Mouse (Mus musculus) adrenal gland (tissue): ENCODE measurements around the gene Tpd52l2.

ENCODE experiments used
- intact Hi-C: fragments of 180-260 bp; cut with DNase I; formaldehyde crosslinking; loops from one replicate; pipeline ENCODE4 v1.15.1; 2025

Tpd52l2 gene

DNA sequence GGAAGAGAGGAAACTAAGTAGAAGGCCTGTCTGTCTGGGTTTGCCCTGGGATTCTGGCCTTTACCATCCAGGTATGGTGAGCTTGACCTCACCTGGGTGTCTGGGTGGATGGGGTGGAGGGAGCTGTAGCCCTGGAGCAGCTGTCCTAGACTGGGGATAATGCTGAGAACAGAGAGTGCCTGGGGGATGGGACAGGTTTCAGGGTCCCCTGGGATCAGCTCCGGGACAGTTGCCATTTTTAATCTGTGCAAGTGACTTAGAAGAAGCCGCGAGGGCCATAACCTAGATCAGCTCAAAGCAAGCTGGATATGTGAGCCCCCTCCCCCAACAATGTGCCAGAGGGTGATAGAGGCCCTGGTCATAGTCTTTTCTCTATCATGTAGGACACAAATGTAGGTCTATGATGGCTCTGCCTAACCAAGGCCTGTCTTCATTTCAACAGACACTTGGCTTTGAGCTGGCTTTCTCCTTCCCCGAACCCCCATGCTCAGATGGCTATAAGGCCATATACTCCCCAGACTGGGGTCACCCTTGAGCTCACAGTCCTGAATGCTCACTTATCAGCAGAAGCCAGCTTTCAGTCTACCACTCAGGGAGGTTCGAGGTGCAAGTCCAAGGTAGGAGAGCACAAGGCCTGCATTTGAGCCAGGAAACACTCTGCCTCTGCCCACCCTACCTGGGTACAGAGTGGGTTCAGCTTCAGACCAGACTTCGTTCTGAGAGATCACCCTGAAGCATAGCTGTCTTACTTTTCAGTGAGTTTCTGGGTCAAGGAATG lies 12.3 kb upstream of the Tpd52l2 start:
- intact Hi-C loops, result loop anchor here (5.0 kb wide), 1 partner anchor 72 kb away; no protein-coding TSS in a partner anchor

DNA sequence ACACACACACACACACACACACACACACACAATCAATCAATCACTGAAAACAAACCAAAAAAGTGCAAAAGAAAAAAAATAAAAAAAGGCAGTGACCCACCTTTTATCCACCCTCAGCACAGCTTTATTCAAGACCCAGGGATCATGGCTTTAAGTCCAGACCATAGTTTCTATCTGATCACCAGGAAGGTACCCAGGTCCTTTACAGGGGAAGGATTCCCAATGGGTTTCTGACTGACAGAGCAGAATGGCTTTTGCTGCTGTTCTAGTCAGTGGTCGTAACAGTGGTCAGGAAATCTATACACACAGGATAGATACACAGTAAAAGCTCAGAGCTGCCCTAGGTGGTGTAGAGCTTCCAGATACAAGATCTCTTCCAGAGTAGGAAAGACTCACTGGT lies 11.2 kb upstream of the Tpd52l2 start:
- intact Hi-C loops, result no loop called here

DNA sequence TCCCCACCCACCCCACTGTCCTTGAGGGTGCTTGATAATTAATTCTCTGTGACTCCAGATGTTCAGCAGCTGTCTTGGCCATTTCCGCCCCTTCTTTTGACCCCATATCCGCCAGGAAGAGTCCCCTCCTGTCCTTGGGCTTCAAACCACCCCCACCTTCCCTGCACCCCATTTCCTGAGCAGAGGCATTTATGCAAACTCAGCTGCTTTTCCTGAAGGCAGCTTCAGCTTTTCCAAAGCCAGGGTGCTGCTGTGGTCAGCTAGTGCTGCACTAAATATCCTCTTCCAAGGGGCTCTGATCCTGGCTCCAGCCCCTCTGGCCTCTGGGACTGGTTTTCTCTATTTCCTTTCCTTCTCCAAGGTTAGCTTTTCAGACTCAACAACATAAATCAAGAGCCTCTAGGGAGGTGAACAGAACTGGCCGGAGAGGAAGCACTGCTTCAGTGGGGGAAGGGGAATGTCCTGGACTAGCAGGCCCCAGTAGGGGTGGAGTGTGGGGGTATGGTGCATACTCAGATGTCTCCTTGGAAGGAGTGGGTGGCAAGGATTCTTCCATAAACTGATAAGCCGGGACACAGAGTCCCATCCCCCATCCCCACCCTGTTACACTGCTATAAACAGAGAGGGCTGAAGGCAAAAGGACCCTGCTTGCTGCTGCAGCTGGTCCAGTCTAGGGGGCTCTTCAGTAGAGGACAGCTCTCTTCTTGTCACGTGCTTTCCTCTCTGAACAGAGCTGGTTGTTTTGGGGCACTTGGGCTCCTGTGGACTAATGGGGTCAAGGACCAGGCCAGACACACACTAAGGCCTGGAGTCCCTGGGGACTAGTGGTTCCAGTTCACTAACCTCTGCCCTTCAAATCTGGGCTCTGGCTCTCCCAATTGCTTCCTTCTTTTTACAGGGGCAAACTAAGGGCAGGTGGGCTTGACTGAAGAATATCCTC lies 9.3 kb upstream of the Tpd52l2 start:
- intact Hi-C loops, result no loop called here

- intact Hi-C loops, result loop anchor here (5.0 kb wide), 1 partner anchor 34 kb away; the partner anchor contains the start of gene Zbtb46
Measured at GRCm38 (mm10) chr2:181491432-181492205, 5.3 kb upstream of the Tpd52l2 start.

- intact Hi-C loops, result loop anchor here (5.0 kb wide), 1 partner anchor 35 kb away; the partner anchor contains the start of gene Zbtb46
Measured at GRCm38 (mm10) chr2:181492206-181492605, 4.7 kb upstream of the Tpd52l2 start.

GRCm38 (mm10) chr2:181493156-181493927 lies 3.6 kb upstream of the Tpd52l2 start, which contains the start of gene Abhd16b:
TSS of gene Abhd16b (plus strand) at chr2:181493206.
- intact Hi-C loops, result loop anchor here (5.0 kb wide), 1 partner anchor 36 kb away; the partner anchor contains the start of gene Zbtb46

DNA sequence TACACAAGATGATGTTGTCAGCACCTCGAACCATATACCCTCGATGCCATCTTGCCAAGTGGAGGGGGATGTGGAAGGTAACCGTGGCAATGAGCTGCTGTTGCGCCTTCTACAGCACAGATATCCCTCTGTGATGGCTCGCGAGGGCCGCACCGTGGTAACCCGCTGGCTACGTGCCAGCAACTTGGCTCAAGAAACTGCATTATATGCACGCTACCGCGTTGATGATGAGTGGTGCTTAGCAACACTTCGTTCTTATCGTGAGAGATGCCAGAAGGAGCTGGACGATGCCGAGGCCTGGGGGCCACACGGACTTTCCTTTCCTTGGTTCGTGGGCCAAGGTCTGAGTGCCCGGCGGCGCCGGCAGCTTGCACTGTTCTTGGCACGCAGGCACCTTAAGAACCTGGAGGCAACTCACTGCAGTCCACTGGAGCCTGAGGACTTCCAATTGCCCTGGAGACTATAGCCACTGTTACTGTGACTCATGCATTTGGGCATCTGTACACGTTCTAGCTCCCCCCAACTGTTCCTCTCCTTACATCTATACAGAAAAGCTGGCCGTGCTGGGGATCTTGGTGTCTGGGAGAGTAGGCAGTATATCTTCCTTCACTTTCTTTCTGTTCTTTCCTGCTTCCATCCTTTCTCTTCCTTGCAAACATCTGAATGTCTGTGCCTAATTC lies 2.5 kb upstream of the Tpd52l2 start:
- intact Hi-C loops, result loop anchor here (5.0 kb wide), 1 partner anchor 37 kb away; the partner anchor contains the start of gene Zbtb46

DNA sequence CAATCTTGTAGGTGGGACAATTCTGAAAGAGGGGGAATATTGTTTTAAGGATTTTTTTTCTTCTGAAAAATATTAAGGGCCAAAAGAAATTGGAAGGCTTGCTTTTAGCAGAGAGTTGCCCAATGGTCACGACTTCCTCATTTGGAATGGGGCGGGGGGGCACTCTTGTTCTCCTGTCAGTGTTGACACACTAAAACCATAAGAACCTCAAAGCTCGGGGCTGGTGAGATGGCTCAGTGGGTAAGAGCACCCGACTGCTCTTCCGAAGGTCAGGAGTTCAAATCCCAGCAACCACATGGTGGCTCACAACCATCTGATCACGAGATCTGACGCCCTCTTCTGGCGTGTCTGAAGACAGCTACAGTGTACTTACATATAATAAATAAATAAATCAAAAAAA lies 1.1 kb upstream of the Tpd52l2 start:
- intact Hi-C loops, result loop anchor here (5.0 kb wide), 2 partner anchors 84 to 104 kb away; no protein-coding TSS in a partner anchor

GRCm38 (mm10) chr2:181496281-181496680 lies 661 bp upstream of the Tpd52l2 start:
- intact Hi-C loops, result loop anchor here (5.0 kb wide), 2 partner anchors 84 to 104 kb away; no protein-coding TSS in a partner anchor

GRCm38 (mm10) chr2:181497548-181497875 lies 570 bp downstream of the Tpd52l2 start:
- intact Hi-C loops, result loop anchor here (5.0 kb wide), 2 partner anchors 85 to 105 kb away; no protein-coding TSS in a partner anchor

GRCm38 (mm10) chr2:181498644-181499043 lies 1.7 kb downstream of the Tpd52l2 start:
- intact Hi-C loops, result loop anchor here (5.0 kb wide), 2 partner anchors 86 to 106 kb away; no protein-coding TSS in a partner anchor

GRCm38 (mm10) chr2:181509191-181509590 lies 12.2 kb downstream of the Tpd52l2 start:
- intact Hi-C loops, result no loop called here

GRCm38 (mm10) chr2:181511231-181511630 lies 14.3 kb downstream of the Tpd52l2 start:
- intact Hi-C loops, result no loop called here

DNA sequence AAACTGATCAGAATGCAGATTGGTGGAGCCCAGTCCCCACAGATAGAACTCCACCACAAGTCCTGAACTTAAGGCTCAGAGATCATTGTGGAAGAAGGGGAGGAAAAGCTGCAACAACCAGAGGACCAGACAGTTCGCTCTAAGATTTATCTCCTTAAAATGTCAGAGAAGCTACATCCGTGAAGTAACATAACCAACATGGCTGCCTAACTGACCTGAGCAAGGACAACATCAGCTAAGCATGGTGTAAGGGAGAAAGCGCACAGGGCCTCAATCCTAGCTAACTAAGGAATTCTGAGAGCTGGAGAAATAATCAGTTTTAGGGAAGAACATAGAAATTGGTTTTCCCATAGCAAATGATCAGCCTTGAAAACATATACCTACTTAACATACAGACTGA lies 22.3 kb downstream of the Tpd52l2 start:
- intact Hi-C loops, result no loop called here

DNA sequence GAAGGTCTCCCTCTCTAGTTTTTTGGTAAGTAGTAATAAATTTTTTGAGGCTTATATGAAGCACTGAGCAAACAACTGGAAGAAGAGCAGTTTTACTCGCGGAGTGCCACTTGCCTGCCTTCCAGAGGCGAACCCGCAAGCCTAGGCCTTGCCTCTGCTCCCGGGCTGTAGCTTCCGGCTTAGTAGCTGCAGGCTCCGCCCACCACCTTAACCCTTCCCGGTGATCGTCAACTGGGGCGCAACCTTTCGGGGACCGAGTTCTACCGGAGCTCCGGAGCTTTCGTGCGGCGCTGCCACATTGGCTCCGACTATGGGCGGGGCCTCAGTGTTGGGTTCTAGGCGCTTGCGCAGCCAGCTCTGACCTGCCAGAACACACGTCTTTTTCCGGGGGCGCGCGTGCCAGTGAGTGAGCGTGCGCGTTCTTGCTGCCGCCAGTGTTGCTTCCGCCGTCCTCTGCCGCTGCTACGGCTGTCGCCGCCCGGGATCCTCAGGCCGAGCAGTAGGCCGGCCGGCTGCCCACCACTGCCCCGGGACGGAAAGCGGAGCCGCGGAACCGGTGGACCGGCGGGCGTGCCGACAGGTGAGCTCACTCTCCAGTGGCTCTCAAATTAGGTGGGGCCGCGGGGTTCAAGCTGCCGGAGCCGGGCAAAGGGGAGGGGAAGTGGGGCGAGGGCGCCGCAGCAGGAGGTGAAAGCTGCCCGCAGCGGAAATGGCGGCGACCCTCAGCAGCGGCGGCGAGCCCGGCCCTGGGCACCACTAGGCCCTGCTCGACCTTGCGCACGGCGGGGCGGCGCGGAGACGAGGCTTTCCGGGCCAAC lies 23.4 kb downstream of the Tpd52l2 start, which contains the start of gene Dnajc5:
Dnajc5 (plus strand) TSS at position 368 of the 818 bp plus-strand sequence.
- intact Hi-C loops, result loop anchor here (10.0 kb wide), 1 partner anchor 54 kb away; no protein-coding TSS in a partner anchor

DNA sequence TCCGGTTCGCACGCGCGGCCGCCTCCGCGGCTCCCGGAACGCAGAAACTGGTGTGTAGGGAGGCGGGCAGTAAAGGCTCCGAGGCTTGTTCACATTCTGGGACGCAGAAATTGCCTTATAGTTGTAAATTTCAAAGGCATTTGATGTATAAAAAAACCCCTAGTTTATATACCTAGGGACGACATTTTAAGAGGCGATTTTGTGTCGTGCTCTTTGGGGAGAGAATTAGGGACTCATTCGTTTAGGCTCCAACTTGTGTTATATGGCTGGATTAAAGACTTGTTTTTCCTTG lies 23.9 kb downstream of the Tpd52l2 start:
- intact Hi-C loops, result loop anchor here (10.0 kb wide), 1 partner anchor 54 kb away; no protein-coding TSS in a partner anchor

DNA sequence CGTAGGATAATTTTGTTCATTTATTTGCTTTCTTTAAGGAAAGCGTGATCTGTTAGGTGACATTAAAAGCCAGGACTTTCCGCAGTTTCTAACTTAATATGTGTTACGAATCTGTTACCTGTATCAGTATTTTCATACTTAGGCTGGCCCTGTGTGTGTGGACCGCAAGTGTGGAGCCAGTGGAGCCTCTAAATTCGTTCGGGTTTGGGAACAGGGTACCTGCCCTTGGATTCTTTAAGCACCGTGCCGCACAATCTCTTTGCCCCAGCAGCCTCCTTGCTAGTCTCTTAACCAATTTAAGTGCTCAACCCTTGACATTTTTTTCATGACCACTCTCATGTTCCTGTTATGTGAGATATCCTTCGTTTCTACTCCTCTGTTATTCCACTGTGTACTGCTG lies 24.5 kb downstream of the Tpd52l2 start:
- intact Hi-C loops, result loop anchor here (10.0 kb wide), 1 partner anchor 53 kb away; no protein-coding TSS in a partner anchor

DNA sequence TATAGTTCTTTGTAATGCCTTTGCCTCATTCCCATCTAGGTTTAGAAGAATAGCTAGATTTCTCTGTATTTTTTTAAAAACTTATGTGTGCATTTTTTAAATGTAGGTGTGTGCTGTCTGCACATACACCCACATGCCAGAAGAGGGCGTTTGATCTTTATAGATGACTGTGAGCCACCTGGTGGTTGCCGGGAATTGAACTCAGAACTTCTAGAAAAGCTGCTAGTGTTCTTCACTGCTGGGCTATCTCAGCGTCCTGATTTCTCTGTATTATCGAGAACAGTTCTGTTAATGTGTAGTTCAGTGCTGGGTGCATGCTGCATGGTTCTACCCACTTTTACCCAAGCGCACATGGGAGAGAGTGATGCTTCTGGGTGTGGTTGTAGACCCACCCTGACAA lies 25.9 kb downstream of the Tpd52l2 start:
- intact Hi-C loops, result loop anchor here (10.0 kb wide), 1 partner anchor 52 kb away; no protein-coding TSS in a partner anchor
